Mouse (Mus musculus): Measurements from ENCODE around the gene Pzp. TPM values are rescaled to one million over a fixed set of nuclear protein-coding genes. Genes with fewer than 3 reads are reported as not detected.

Pzp gene
- polyA plus RNA-seq, 1 experiment from 2014 or later, result 2.2 TPM

- Histone ChIP-seq H3K4me1 (peaks cover 12% of the 10 kb centered on the region), H3K4me3 (replicated peaks) (peak overlapping the region; percentile 20), H3K27me3 (no peaks in the 10 kb centered on the region), H3K4me2 (peak overlapping the region; percentile 53), H3K36me3 (0 out of 2 replicates have a peak, but pooled peaks cover 3% of the 10 kb centered on the region), H3K9me3 (replicated peaks) (no peaks in the 10 kb centered on the region), H3K9ac (no peak overlapping the region), H3K27ac (no peak overlapping the region)
- WGBS, result 12% methylated on average over 14 of the region's 14 CpGs
- ATAC-seq (replicated peaks; ENCODE audit: low FRiP score), result peak; percentile 73
Measured at GRCm38 (mm10) chr6:128445761-128446535, 80.6 kb downstream of the Pzp start.

GRCm38 (mm10) chr6:128440238-128440637, 86.3 kb downstream of the Pzp start:
- H3K9ac ChIP-seq, result no peak overlapping the region
- ATAC-seq (replicated peaks; ENCODE audit: low FRiP score), result no peak
- no peak overlapping the region for H3K4me3 ChIP-seq (replicated peaks)
- no peak overlapping the region for H3K27ac ChIP-seq
- 96% methylated on average over 2 of the region's 2 CpGs for WGBS
- no peaks in the 10 kb centered on the region for H3K27me3 ChIP-seq
- H3K4me1 ChIP-seq, result peaks cover 33% of the 10 kb centered on the region
- peaks cover 17% of the 10 kb centered on the region for H3K36me3 ChIP-seq
- H3K9me3 ChIP-seq (replicated peaks), result no peaks in the 10 kb centered on the region
- H3K4me2 ChIP-seq, result no peak overlapping the region

GRCm38 (mm10) chr6:128438871-128439341, 87.6 kb downstream of the Pzp start:
- peak overlapping the region; percentile 95 for H3K27ac ChIP-seq
- no peaks in the 10 kb centered on the region for H3K9me3 ChIP-seq (replicated peaks)
- peak overlapping the region; percentile 61 for H3K4me3 ChIP-seq (replicated peaks)
- no peaks in the 10 kb centered on the region for H3K27me3 ChIP-seq
- ATAC-seq (replicated peaks; ENCODE audit: low FRiP score), result peak; percentile 60; the same call in 1 of the 2 replicates
- peak overlapping the region; percentile 70 for H3K4me2 ChIP-seq
- peak overlapping the region; percentile 92 for H3K9ac ChIP-seq
- 21% methylated on average over 18 of the region's 18 CpGs for WGBS
- peaks cover 32% of the 10 kb centered on the region for H3K4me1 ChIP-seq
- H3K36me3 ChIP-seq, result peaks cover 30% of the 10 kb centered on the region

GRCm38 (mm10) chr6:128438317-128438870, 88.1 kb downstream of the Pzp start, which contains the start of gene Fkbp4:
Fkbp4 (minus strand) TSS chr6:128438677.
- Histone ChIP-seq H3K27me3 (no peaks in the 10 kb centered on the region), H3K4me2 (peak within 1 kb of the TSS; percentile 70), H3K4me1 (peaks cover 32% of the 10 kb centered on the region), H3K36me3 (peaks cover 34% of the 10 kb centered on the region), H3K27ac (peak within 1 kb of the TSS; percentile 95), H3K9ac (peak within 1 kb of the TSS; percentile 92), H3K9me3 (replicated peaks) (no peaks in the 10 kb centered on the region), H3K4me3 (replicated peaks) (peak within 1 kb of the TSS; percentile 61)
- ATAC-seq (replicated peaks; ENCODE audit: low FRiP score), result peak; percentile 96
- under 1% methylated on average over 67 of the region's 67 CpGs for WGBS

GRCm38 (mm10) chr6:128437731-128438316, 88.7 kb downstream of the Pzp start:
- peaks cover 38% of the 10 kb centered on the region for H3K36me3 ChIP-seq

GRCm38 (mm10) chr6:128437288-128437687, 89.2 kb downstream of the Pzp start:
- Histone ChIP-seq H3K9me3 (replicated peaks) (no peaks in the 10 kb centered on the region), H3K4me2 (peak overlapping the region; percentile 70), H3K36me3 (peaks cover 43% of the 10 kb centered on the region), H3K27me3 (no peaks in the 10 kb centered on the region), H3K9ac (peak overlapping the region; percentile 92), H3K27ac (peak overlapping the region; percentile 95), H3K4me1 (peaks cover 32% of the 10 kb centered on the region), H3K4me3 (replicated peaks) (peak overlapping the region; percentile 61)
- WGBS, result 2% methylated on average over 10 of the region's 10 CpGs
- ATAC-seq (replicated peaks; ENCODE audit: low FRiP score), result no peak

More at GRCm38 (mm10) chr6:128437731-128438316, 88.7 kb downstream of the Pzp start:
- peak; percentile 78 for ATAC-seq (replicated peaks; ENCODE audit: low FRiP score)
- WGBS, result under 1% methylated on average over 52 of the region's 52 CpGs
- Histone ChIP-seq H3K27ac (peak overlapping the region; percentile 95), H3K4me3 (replicated peaks) (peak overlapping the region; percentile 61), H3K9me3 (replicated peaks) (no peaks in the 10 kb centered on the region), H3K4me2 (peak overlapping the region; percentile 70), H3K27me3 (no peaks in the 10 kb centered on the region), H3K4me1 (peaks cover 32% of the 10 kb centered on the region), H3K9ac (peak overlapping the region; percentile 92)

GRCm38 (mm10) chr6:128436356-128437005, 90.0 kb downstream of the Pzp start:
- H3K27ac ChIP-seq, result no peak overlapping the region
- peaks cover 51% of the 10 kb centered on the region for H3K36me3 ChIP-seq

GRCm38 (mm10) chr6:128435474-128435873, 91.0 kb downstream of the Pzp start:
- Histone ChIP-seq H3K9ac (no peak overlapping the region), H3K27ac (no peak overlapping the region), H3K4me3 (replicated peaks) (no peak overlapping the region), H3K9me3 (replicated peaks) (no peaks in the 10 kb centered on the region), H3K36me3 (peaks cover 60% of the 10 kb centered on the region), H3K4me2 (no peak overlapping the region), H3K4me1 (peaks cover 32% of the 10 kb centered on the region), H3K27me3 (no peaks in the 10 kb centered on the region)
- WGBS, result 70% methylated on average over 5 of the region's 5 CpGs
- ATAC-seq (replicated peaks; ENCODE audit: low FRiP score), result no peak

More at GRCm38 (mm10) chr6:128436356-128437005, 90.0 kb downstream of the Pzp start:
- H3K27me3 ChIP-seq, result no peaks in the 10 kb centered on the region
- peak overlapping the region; percentile 61 for H3K4me3 ChIP-seq (replicated peaks)
- H3K4me2 ChIP-seq, result peak overlapping the region; percentile 70
- H3K9ac ChIP-seq, result peak overlapping the region; percentile 92
- H3K9me3 ChIP-seq (replicated peaks), result no peaks in the 10 kb centered on the region
- WGBS, result 83% methylated on average over 8 of the region's 8 CpGs
- H3K4me1 ChIP-seq, result peaks cover 32% of the 10 kb centered on the region
- no peak for ATAC-seq (replicated peaks; ENCODE audit: low FRiP score)

Other genes starting within 250 kb of the Pzp start
- 2.5 and 3.5 TPM in 2 replicates for gene Tead4, start 225.9 kb downstream of the Pzp start, polyA plus RNA-seq (2015; fragmentation: Nextera tagmentation; extraction: Ambion mirVana)
- 23.1 and 26.5 TPM in 2 replicates for gene Tulp3, start 170.9 kb downstream of the Pzp start, polyA plus RNA-seq (2015; fragmentation: Nextera tagmentation; extraction: Ambion mirVana)
- 122 TPM in 2 replicates for gene Rhno1, start 163.8 kb downstream of the Pzp start, polyA plus RNA-seq (2015; fragmentation: Nextera tagmentation; extraction: Ambion mirVana)
- 33.7 and 36.4 TPM in 2 replicates for gene Foxm1, start 163.8 kb downstream of the Pzp start, polyA plus RNA-seq (2015; fragmentation: Nextera tagmentation; extraction: Ambion mirVana)
- 0.26 and 0.44 TPM in 2 replicates for gene Tex52, start 151.3 kb downstream of the Pzp start, polyA plus RNA-seq (2015; fragmentation: Nextera tagmentation; extraction: Ambion mirVana)
- gene Gm44596, start 151.2 kb downstream of the Pzp start, polyA plus RNA-seq (2015; fragmentation: Nextera tagmentation; extraction: Ambion mirVana), result not detected in 2 replicates
- 18.8 and 20.1 TPM in 2 replicates for gene Nrip2, start 127.4 kb downstream of the Pzp start, polyA plus RNA-seq (2015; fragmentation: Nextera tagmentation; extraction: Ambion mirVana)
- gene Itfg2, start 101.8 kb downstream of the Pzp start, polyA plus RNA-seq (2015; fragmentation: Nextera tagmentation; extraction: Ambion mirVana), result 30.5 and 35.9 TPM in 2 replicates
- 521 and 534 TPM in 2 replicates for gene Fkbp4, start 88.0 kb downstream of the Pzp start, polyA plus RNA-seq (2015; fragmentation: Nextera tagmentation; extraction: Ambion mirVana)
- gene A2ml1, start 54.9 kb upstream of the Pzp start, polyA plus RNA-seq (2015; fragmentation: Nextera tagmentation; extraction: Ambion mirVana), result 0.53 and 0.93 TPM in 2 replicates
- 0.39 TPM in 1 of 2 replicates, not detected in the other for gene Klrb1a, start 96.8 kb upstream of the Pzp start, polyA plus RNA-seq (2015; fragmentation: Nextera tagmentation; extraction: Ambion mirVana)
- gene Clec2h, start 135.7 kb upstream of the Pzp start, polyA plus RNA-seq (2015; fragmentation: Nextera tagmentation; extraction: Ambion mirVana), result 0.37 TPM in 1 of 2 replicates, not detected in the other
- not detected in 2 replicates for gene Klrb1, start 196.3 kb upstream of the Pzp start, polyA plus RNA-seq (2015; fragmentation: Nextera tagmentation; extraction: Ambion mirVana)